Mouse (Mus musculus): Measurements from ENCODE around the gene Grip2. TPM values are rescaled to one million over a fixed set of nuclear protein-coding genes. Genes with fewer than 3 reads are reported as not detected.
A peak's percentile ranks its signal among the peaks of the same experiment; 100 is the strongest.

The Grip2 gene
- total RNA-seq, 2 experiments from 2014 or later = 18.0 to 20.1 TPM

GRCm38 (mm10) chr6:91796736-91797135, 30.3 kb downstream of the Grip2 start:
- DNase-seq (ENCODE audit: low spot score in 2 of 2) = no peak

- peak; percentile 20 to 64 for DNase-seq (ENCODE audit: low spot score in 2 of 2)
Observed at GRCm38 (mm10) chr6:91796064-91796463, 31.0 kb downstream of the Grip2 start.

GRCm38 (mm10) chr6:91795640-91796039, 31.4 kb downstream of the Grip2 start:
- no peak for DNase-seq (ENCODE audit: low spot score in 2 of 2)

- no peak for DNase-seq (ENCODE audit: low spot score in 2 of 2)
Observed at GRCm38 (mm10) chr6:91788311-91788798, 38.7 kb downstream of the Grip2 start.

- DNase-seq (ENCODE audit: low spot score in 2 of 2) = no peak
Observed at GRCm38 (mm10) chr6:91785018-91785417, 42.0 kb downstream of the Grip2 start.

GRCm38 (mm10) chr6:91779206-91779605, 47.8 kb downstream of the Grip2 start:
- DNase-seq (ENCODE audit: low spot score in 2 of 2) = no peak

- peak; percentile 64 to 67 for DNase-seq (ENCODE audit: low spot score in 2 of 2)
Observed at GRCm38 (mm10) chr6:91776543-91776942, 50.5 kb downstream of the Grip2 start.

- DNase-seq (ENCODE audit: low spot score in 2 of 2) = no peak
Observed at GRCm38 (mm10) chr6:91773951-91774350, 53.1 kb downstream of the Grip2 start.

- DNase-seq (ENCODE audit: low spot score in 2 of 2) = no peak
Observed at GRCm38 (mm10) chr6:91767550-91767949, 59.5 kb downstream of the Grip2 start.

- DNase-seq (ENCODE audit: low spot score in 2 of 2) = peak in 1 of 2 experiments; percentile 29
Observed at GRCm38 (mm10) chr6:91762051-91762742, 64.9 kb downstream of the Grip2 start.

GRCm38 (mm10) chr6:91754845-91755244, 72.2 kb downstream of the Grip2 start:
- no peak for DNase-seq (ENCODE audit: low spot score in 2 of 2)

- DNase-seq (ENCODE audit: low spot score in 2 of 2) = peak; percentile 58 to 72
Observed at GRCm38 (mm10) chr6:91754098-91754497, 73.0 kb downstream of the Grip2 start.

- DNase-seq (ENCODE audit: low spot score in 2 of 2) = no peak
Observed at GRCm38 (mm10) chr6:91752884-91753283, 74.2 kb downstream of the Grip2 start.

- peak in 1 of 2 experiments; percentile 39 for DNase-seq (ENCODE audit: low spot score in 2 of 2)
Observed at GRCm38 (mm10) chr6:91750976-91751375, 76.1 kb downstream of the Grip2 start.

GRCm38 (mm10) chr6:91746776-91747175, 80.3 kb downstream of the Grip2 start:
- no peak for DNase-seq (ENCODE audit: low spot score in 2 of 2)

GRCm38 (mm10) chr6:91745947-91746582, 81.0 kb downstream of the Grip2 start:
- DNase-seq (ENCODE audit: low spot score in 2 of 2) = no peak

- no peak for DNase-seq (ENCODE audit: low spot score in 2 of 2)
Observed at GRCm38 (mm10) chr6:91745246-91745645, 81.8 kb downstream of the Grip2 start.

- no peak for DNase-seq (ENCODE audit: low spot score in 2 of 2)
Observed at GRCm38 (mm10) chr6:91743886-91744285, 83.2 kb downstream of the Grip2 start.

- no peak for DNase-seq (ENCODE audit: low spot score in 2 of 2)
Observed at GRCm38 (mm10) chr6:91742995-91743394, 84.1 kb downstream of the Grip2 start.

GRCm38 (mm10) chr6:91742466-91742865, 84.6 kb downstream of the Grip2 start:
- DNase-seq (ENCODE audit: low spot score in 2 of 2) = no peak

- peak; percentile 55 to 62 for DNase-seq (ENCODE audit: low spot score in 2 of 2)
Observed at GRCm38 (mm10) chr6:91741046-91741445, 86.0 kb downstream of the Grip2 start.

GRCm38 (mm10) chr6:91738058-91738457, 89.0 kb downstream of the Grip2 start:
- DNase-seq (ENCODE audit: low spot score in 2 of 2) = no peak

- no peak for DNase-seq (ENCODE audit: low spot score in 2 of 2)
Observed at GRCm38 (mm10) chr6:91737451-91737850, 89.6 kb downstream of the Grip2 start.

Data from left cerebral cortex, adult 18-20 months (tissue).